Mouse (Mus musculus) CH12.LX (cell line): ENCODE results near the gene Lypd8.

ENCODE experiments used
- CHD2 ChIP-seq: IDR thresholded peaks from 2 replicates; pipeline ENCODE4 v1.6.1; 2011; ENCODE audit warnings: low read length, improper control_type of control experiment
- CTCF ChIP-seq, 2 experiments: IDR thresholded peaks in 1 of 2; conservative IDR thresholded peaks in 1 of 2; 2 replicates each; pipeline ENCODE4 v1.5.1; 2011 to 2012; ENCODE audit warnings: low read depth in 2 of 2, low read length in 2 of 2, improper control_type of control experiment in 1 of 2, inconsistent platforms in 1 of 2, mild to moderate bottlenecking in 1 of 2, moderate library complexity in 1 of 2
- JUND ChIP-seq: conservative IDR thresholded peaks from 2 replicates; pipeline ENCODE4 v1.6.1; 2011; ENCODE audit warnings: low read depth, low read length, improper control_type of control experiment
- MAZ ChIP-seq: IDR thresholded peaks from 2 replicates; pipeline ENCODE4 v1.6.1; 2012; ENCODE audit warnings: low read depth, mild to moderate bottlenecking, inconsistent platforms, low read length, improper control_type of control experiment, moderate library complexity
- MEF2A ChIP-seq: IDR thresholded peaks from 2 replicates; pipeline ENCODE4 v1.6.1; 2014; ENCODE audit warnings: low read depth, mild to moderate bottlenecking, inconsistent platforms, low read length, improper control_type of control experiment, borderline replicate concordance
- POLR2A ChIP-seq: IDR thresholded peaks from 2 replicates; pipeline ENCODE4 v1.6.1; 2011; ENCODE audit warnings: low read depth, mild to moderate bottlenecking, improper control_type of control experiment, low read length
- SMC3 ChIP-seq: IDR thresholded peaks from 2 replicates; pipeline ENCODE4 v1.6.1; 2011; ENCODE audit warnings: low read depth, low read length, improper control_type of control experiment
- ZC3H11A ChIP-seq: IDR thresholded peaks from 2 replicates; pipeline ENCODE4 v1.6.1; 2012; ENCODE audit warnings: low read depth, mild to moderate bottlenecking, inconsistent platforms, low read length, improper control_type of control experiment
- ZNF384 ChIP-seq: IDR thresholded peaks from 2 replicates; pipeline ENCODE4 v1.6.1; 2012; ENCODE audit warnings: low read depth, low read length, improper control_type of control experiment, inconsistent platforms

GRCm38 (mm10) chr11:58331546-58331945 is 47.3 kb upstream of the Lypd8 start:
- TF ChIP-seq JUND (no peak), CTCF (conservative IDR thresholded peaks at IDR 0.05 in 1 of 2, IDR thresholded peaks at IDR 0.05 in 1 of 2; ENCODE audit: low read depth in 2 of 2, low read length in 2 of 2) (no peak), ZNF384 (no peak), SMC3 (no peak), MEF2A (no peak), CHD2 (no peak), ZC3H11A (no peak), MAZ (no peak), POLR2A (no peak)
